Mouse (Mus musculus): ENCODE measurements around the gene Echdc1.
"Not testable (repeated sequence)": the region's sequence is repeated elsewhere in the genome, so short reads cannot be mapped to it uniquely, and the experiment has no call there.

Gene Echdc1

DNA sequence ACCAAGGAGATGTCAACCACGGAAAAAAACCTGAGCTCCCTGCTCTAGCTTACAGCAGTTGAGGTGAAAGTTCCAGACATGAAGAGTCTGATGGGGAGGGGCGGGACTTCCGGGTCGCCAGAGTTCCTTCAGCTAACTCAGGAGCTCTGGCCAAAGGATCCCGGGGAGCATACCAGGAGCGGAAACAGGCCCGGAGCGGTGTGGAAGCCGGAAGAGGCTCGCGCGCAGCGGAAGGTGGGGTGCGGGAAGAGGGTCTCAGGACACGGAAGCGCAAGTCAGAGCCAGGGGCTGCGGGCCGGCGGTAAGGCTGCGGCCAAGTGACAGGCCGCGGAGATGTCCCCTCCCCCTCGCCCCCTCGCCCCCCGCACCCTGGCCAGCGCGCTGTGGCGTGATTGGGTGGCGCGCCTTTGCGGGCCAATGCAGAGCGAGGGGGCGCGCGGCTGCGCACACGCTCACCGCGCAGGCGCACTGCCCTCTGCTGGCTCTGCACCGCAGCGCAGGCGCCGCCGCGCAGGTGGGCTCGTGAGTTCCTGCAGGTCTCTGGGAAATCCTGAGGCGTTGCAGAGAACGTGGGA, at the start of gene Echdc1:
Echdc1 (plus strand) TSS at position 103 of the 575 bp plus-strand sequence.
- peak; percentile 88 for DNase-seq (ENCODE audit: low spot score)

GRCm38 (mm10) chr10:29281736-29282135, 31.2 kb upstream of the Echdc1 start:
- no peak for DNase-seq (ENCODE audit: low spot score)

DNA sequence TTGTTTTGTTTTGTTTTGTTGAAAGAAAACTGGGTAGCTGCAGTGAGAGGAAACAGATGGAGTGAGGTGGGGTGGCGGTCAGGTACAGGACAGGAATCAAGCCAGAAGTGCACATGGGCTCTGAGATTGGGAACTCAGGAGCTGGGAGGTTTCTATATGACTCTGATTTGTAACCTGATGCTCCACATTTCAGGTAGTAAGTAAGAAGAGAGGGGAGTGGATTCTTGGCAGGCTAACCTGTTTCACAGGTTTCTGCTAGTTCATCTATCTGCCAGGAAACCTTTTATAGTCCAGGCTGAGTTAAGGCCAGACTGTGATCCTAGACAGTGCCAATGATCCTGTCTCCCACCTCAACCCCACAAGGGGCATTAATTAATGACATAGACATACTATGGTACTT, 27.2 kb upstream of the Echdc1 start:
- no peak for DNase-seq (ENCODE audit: low spot score)

GRCm38 (mm10) chr10:29302230-29302629, 10.7 kb upstream of the Echdc1 start:
- DNase-seq (ENCODE audit: low spot score), result no peak

DNA sequence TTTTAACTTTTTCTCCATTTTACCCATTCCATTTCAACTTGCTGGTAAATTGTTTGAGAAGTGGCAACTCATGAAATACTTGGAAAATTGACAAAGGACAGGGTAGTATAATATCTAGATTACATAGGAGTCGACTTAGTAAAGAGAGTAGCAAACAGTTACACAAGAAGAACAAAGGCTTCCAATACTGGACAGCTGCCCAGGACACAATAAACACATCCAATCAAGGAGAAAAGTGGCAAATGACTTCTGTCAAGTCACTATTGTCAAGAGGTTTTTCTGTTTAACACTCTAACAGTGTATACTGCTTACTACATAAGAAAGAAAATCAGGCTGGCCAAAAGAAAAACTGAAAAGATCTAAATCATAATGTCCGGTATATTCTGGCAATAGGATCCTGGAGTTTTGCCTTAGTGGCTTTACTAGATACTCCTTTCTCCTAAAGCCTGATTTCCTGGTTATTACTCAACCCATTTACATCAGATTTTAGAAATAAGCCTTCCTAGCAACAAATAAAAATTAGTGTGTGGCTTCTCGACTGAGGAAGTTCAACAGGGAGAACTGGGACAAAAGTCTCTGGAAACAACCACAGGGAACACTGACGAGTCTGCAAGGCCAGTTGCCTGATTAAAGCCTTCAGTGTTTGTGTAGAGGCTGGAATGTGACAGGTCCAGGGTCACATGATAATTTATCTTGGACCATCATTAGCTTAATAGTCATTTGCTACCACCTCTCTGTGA, 1.3 kb upstream of the Echdc1 start:
- DNase-seq (ENCODE audit: low spot score), result no peak

DNA sequence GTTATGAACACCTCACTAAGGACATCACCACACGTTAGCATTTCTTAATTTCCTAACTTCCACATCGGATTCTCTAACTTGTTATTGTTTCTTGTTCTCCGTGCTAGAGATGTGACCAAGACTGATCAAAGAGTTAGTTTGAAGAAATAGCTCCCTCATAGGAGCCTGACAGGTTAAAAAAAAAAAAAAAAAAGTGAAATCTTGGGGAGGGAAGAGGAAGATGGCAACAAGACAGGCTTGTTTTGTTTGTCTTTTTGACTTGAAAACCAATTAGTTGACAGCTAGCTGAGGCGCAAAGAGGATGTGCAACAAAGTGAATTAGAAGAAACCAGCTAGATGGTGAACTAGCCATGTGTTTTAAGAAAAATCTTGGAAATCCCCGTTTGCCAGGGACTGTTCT, 939 bp downstream of the Echdc1 start:
- DNase-seq (ENCODE audit: low spot score), result no peak

DNA sequence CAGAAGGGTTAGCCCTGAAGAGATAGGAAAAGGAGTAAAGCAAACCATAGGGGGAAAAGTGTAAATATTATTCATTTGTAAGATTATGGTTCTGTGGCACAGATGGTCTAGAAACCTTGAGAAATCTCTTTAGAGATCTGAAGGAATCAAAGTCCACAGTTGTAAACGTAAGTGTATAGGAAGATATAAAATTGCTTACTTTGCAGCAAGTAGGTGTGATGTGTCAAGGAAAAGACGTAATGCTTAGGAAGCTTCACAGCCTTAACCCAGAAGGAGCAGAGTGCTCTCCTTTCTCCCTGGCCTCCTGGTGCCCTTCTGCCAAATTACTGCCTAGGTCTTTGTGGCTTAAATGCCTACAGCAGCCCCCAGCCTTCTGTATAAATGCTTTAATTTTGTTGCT, 11.9 kb downstream of the Echdc1 start:
- no peak for DNase-seq (ENCODE audit: low spot score)

DNA sequence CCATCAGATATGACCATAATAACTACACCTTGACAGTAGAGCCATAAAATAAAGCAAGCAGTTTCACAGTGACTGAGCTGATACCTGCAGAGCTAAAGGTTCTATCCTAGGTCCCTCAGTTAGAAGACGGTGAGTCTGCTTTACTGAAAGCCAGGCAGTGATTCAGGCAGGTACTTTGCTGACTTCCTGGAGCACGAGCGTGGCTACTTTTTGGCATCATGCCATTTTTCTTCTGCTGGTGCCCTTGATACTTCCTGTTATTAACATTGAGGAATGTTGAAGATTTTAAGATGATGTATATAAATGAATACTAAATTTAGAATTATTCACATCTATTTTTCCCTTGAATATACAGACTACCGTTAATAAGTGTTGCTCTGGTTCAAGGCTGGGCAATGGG, 20.9 kb downstream of the Echdc1 start:
- DNase-seq (ENCODE audit: low spot score), result no peak

DNA sequence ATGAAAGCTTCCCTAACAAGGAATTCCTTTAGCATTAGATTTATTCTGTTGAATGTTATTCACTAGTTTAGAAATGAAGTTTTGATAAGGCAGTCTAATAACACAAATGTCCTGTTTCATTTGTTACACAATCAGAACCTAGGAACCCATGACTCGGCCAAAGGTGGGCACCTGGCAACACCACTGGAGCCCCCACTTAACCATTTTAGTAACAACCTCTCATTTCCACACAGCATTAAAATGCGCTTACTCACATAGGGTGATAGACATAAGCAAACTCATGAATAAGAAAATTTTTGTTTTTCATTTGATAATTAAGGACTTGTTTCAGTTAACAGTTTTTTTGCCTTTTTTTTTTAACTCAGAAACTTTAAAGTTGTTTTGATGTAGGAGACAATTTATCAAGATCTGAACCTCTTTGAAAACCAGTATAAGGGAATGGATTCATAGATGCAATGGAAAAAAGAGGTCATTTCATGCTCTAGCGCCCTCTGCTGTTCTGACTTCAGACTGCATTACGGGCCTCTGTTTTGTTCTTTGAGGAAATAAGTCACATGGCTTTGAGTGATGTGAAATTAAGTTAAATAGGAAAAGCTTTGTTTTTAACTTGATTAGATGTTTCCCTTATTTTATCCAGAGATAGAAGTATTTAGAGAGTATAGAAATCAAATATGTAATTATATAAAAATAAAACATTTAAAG, 25.5 kb downstream of the Echdc1 start:
- no peak for DNase-seq (ENCODE audit: low spot score)

- DNase-seq (ENCODE audit: low spot score), result no peak
Observed at GRCm38 (mm10) chr10:29344232-29344631, 31.3 kb downstream of the Echdc1 start.

DNA sequence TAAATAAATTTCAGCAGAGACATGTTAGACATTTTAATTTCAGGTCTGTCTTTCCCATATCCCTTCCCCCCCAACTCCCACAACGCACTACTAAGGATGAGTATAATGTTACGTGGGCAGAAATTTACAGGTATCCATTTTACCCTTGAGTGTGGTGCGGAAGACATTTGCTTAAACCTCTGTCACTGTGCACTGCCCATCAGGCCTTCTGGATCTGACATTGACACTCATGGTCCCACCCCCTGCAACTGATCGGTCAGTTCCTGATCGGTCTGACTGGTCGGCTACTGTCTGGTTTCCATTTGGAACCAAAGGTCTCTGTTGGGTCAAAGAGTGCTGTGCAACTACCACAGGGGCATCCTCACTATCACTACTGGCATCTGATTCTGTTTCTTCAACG, 33.7 kb downstream of the Echdc1 start:
- no peak for DNase-seq (ENCODE audit: low spot score)

- DNase-seq (ENCODE audit: low spot score), result no peak
Observed at GRCm38 (mm10) chr10:29351420-29351819, 38.5 kb downstream of the Echdc1 start.

GRCm38 (mm10) chr10:29352575-29352974, 39.6 kb downstream of the Echdc1 start:
- no peak for DNase-seq (ENCODE audit: low spot score)

DNA sequence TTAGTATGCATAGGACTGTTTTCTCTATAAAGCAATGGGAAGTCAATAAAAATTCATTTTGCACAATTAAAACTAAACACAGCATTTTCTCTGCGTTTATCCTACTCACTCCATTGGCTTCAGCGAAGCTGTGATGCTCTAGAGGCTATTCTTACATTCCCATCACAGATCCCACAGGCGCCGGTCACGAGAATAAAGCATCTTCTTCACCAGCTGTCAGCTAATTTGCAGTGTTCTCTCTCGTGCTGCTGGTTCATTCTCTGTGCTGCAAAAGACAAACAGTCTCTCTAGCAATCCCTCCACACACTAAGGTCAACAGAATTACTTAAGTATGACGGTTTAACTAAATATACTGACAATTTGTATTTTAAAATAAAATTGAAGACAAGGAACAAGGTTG, 41.2 kb downstream of the Echdc1 start:
- no peak for DNase-seq (ENCODE audit: low spot score)

- no peak for DNase-seq (ENCODE audit: low spot score)
Observed at GRCm38 (mm10) chr10:29361095-29361463, 48.1 kb downstream of the Echdc1 start.

DNA sequence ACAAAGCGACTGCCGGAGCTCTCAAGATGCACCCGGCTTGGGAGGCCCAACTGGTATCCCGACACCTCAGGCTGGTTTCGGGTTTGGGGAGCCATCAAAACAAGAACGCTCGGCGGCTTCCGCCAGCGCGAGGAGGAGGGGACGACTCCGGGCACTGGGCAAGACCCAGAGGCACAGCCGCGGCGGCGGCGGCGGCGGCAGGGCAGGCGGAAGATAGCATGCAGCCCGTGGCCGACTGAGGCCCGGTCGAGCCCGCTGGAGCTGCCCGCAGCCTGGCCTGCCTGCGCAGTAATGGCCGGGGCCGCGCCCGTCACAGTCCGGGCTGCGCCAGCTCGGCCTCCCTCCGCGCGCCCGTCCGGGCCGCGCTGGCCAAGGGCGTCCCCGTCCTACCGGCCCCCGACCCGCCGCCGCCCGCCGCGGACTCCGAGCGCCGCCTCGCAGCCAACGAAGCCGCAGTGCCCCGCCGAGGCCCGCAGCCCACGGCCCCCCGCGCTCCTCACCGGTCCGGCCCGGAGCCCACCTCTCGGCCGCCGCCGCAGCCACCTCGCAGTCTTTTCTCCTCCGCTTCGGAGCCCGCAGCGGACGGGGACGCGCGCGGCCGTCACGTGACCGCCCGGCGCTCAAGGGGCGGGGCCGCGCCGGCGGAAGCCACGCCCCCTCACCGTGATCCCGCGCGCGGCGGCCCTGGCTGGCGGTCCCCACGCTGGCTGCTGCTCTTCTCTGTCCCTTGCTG, 48.7 kb downstream of the Echdc1 start:
- DNase-seq (ENCODE audit: low spot score), result peak; percentile 88

GRCm38 (mm10) chr10:29362197-29362900, 49.4 kb downstream of the Echdc1 start, which contains the start of gene Rnf146:
TSS of gene Rnf146 (minus strand) at chr10:29362442.
- no peak for DNase-seq (ENCODE audit: low spot score)

GRCm38 (mm10) chr10:29374065-29374464, 61.1 kb downstream of the Echdc1 start:
- no peak for DNase-seq (ENCODE audit: low spot score)

DNA sequence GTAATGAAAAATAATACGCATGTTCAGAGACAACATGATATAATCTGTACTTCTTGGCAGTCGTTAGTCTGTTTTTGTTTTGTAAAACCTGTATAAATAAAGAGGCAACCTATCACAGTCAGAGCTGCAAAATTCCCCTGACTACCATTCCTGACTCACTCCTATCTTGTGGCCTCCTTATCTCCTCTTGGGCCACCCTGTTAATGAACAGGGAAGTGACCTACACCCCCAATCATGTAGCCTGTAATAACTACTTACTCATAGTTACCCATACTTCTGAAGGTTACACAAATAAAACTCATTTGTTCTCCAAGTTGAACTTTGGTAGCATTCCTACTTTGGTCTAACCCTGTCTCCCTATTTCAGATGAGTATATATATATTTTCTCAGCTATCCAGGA, 68.6 kb downstream of the Echdc1 start:
- no peak for DNase-seq (ENCODE audit: low spot score)

DNA sequence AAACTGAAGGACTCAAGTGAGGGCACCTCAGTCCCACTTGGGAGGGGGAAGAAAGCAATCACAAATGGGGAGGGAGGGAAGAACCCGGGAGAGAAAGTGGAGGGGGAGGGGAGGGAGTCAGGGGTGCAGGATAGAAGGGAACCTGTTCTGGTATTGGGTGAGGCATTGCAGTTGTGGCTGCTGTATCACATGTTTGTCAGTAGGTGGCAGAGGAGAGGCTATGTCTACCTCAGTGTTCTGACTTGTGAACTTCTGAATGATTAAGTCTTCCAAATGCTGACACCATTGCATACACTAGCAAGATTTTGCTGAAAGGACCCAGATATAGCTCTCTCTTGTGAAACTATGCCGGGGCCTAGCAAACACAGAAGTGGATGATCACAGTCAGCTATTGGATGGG, 81.9 kb downstream of the Echdc1 start:
- not testable (repeated sequence) for DNase-seq (ENCODE audit: low spot score)
